ENCODE assay signal across 28 mouse cellular contexts in the genomic region with DNA sequence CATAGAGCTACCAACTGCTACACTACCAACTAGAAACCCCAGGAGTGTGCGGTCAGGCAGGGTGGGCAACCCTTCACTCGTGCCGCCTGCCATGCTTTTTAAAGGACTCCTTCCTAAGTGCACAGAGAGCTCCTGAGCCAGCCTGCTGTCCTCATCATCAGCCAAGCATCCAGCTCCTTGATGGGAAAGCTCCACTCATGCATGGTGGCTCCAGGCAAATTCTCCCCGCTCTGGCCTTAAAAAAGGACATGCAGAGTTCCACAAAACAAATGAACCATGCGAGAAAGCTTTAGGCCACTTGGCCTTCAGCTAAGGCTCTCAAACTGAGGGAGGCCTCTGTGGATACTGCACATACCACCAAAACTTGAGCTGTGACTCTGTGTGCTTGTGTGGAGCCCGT.
DNase-seq lines count a peak whose midpoint lies in the region; ATAC-seq lines count a peak whose summit lies in the region.
"Had no signal": no experiment of that assay in that cellular context is flagged by ENCODE, and none has a peak within 500 bp of the region (broad histone marks: within the 10 kb centered on the region; RNA-seq: fewer than 3 reads in every experiment).

No protein-coding gene starts in this region.

- peak overlapping the region; percentile 70 for H3K27ac ChIP-seq in kidney, embryonic 15.5 days
- H3K27ac ChIP-seq: embryonic facial prominence, embryonic 13.5 days; forebrain, embryonic 10.5 days; forebrain, embryonic 15.5 days; heart, adult 2 months; intestine, embryonic 15.5 days; layer of hippocampus, adult 2 months; left cerebral cortex, adult 2 months; limb, embryonic 13.5 days; midbrain, embryonic 12.5 days; stomach, postnatal 0 days had no signal

- H3K9ac ChIP-seq in kidney, embryonic 15.5 days = no peak overlapping the region
- H3K9ac ChIP-seq: embryonic facial prominence, embryonic 13.5 days; forebrain, embryonic 15.5 days; heart, embryonic 12.5 days; intestine, embryonic 15.5 days; limb, embryonic 13.5 days; midbrain, embryonic 12.5 days had no signal

- H3K4me1 ChIP-seq in kidney, embryonic 15.5 days = peaks cover 11% of the 10 kb centered on the region; the same call in 1 of the 2 replicates
- H3K4me1 ChIP-seq: forebrain, embryonic 15.5 days; intestine, embryonic 15.5 days; midbrain, embryonic 12.5 days had no signal

- no peaks in the 10 kb centered on the region for H3K36me3 ChIP-seq in kidney, embryonic 15.5 days
- H3K36me3 ChIP-seq: embryonic facial prominence, embryonic 13.5 days; forebrain, embryonic 10.5 days; forebrain, embryonic 15.5 days; heart, embryonic 12.5 days; intestine, embryonic 15.5 days; limb, embryonic 13.5 days; midbrain, embryonic 12.5 days had no signal

- peak; percentile 89 for DNase-seq in Muller cell, postnatal 12 days (ENCODE audit: inconsistent ontology term)
- DNase-seq in kidney, adult 18-20 months = peak; percentile 34
- peak; percentile 39 to 71 for DNase-seq in kidney, postnatal 25 days
- DNase-seq in urinary bladder, adult 18-20 months (ENCODE audit: low spot score in 2 of 2) = no peak
- DNase-seq in layer of hippocampus, adult 18-20 months (ENCODE audit: low spot score in 2 of 2) = no peak
- no peak for DNase-seq in spleen, postnatal 4 days (ENCODE audit: low spot score in 2 of 2)
- no peak for DNase-seq in thymus, adult 18-20 months
- DNase-seq: adrenal gland, postnatal 25 days; cerebellum, adult 9-11 months; heart, adult 2 months; lung, postnatal 36 days; right cerebral cortex, adult 18-20 months; spleen, adult 18-20 months; thymus, adult 2 months; thymus, postnatal 36 days had no signal

- ATAC-seq in kidney, embryonic 15.5 days (replicated peaks; ENCODE audit: low FRiP score) = peak; percentile 85
- ATAC-seq: forebrain, embryonic 15.5 days; hindbrain, embryonic 16.5 days; intestine, embryonic 15.5 days had no signal

- H3K4me2 ChIP-seq in kidney, embryonic 15.5 days = no peak overlapping the region
- H3K4me2 ChIP-seq: embryonic facial prominence, embryonic 13.5 days; forebrain, embryonic 15.5 days; heart, embryonic 12.5 days; intestine, embryonic 15.5 days; limb, embryonic 13.5 days; liver, embryonic 11.5 days; midbrain, embryonic 12.5 days had no signal

- H3K27me3 ChIP-seq in kidney, embryonic 15.5 days = no peaks in the 10 kb centered on the region
- H3K27me3 ChIP-seq: embryonic facial prominence, embryonic 13.5 days; forebrain, embryonic 15.5 days; heart, embryonic 12.5 days; intestine, embryonic 15.5 days; limb, embryonic 13.5 days; midbrain, embryonic 12.5 days had no signal

- H3K9me3 ChIP-seq in kidney, embryonic 15.5 days (replicated peaks) = no peaks in the 10 kb centered on the region
- H3K9me3 ChIP-seq: embryonic facial prominence, embryonic 13.5 days; forebrain, embryonic 10.5 days; forebrain, embryonic 15.5 days; heart, embryonic 12.5 days; intestine, embryonic 15.5 days; limb, embryonic 13.5 days; midbrain, embryonic 12.5 days had no signal

- WGBS in kidney, embryonic 15.5 days = 57% methylated on average over 6 of the region's 6 CpGs

- H3K4me3 ChIP-seq in kidney, embryonic 15.5 days (replicated peaks) = no peak overlapping the region
- H3K4me3 ChIP-seq: embryonic facial prominence, embryonic 13.5 days; forebrain, embryonic 10.5 days; forebrain, embryonic 15.5 days; heart, adult 2 months; heart, embryonic 12.5 days; intestine, embryonic 15.5 days; layer of hippocampus, adult 2 months; left cerebral cortex, adult 2 months; limb, embryonic 13.5 days; midbrain, embryonic 12.5 days had no signal

Comparison
In these comparisons a context has a peak if more than half of its experiments do, and no peak if none do; other contexts are left out.
1. DNase-seq: peak in Muller cell, postnatal 12 days (single experiment), kidney, adult 18-20 months (single experiment) and kidney, postnatal 25 days (2 of 2); none in urinary bladder, adult 18-20 months (0 of 2), layer of hippocampus, adult 18-20 months (0 of 2), spleen, postnatal 4 days (0 of 2) and thymus, adult 18-20 months (0 of 2).